Mouse (Mus musculus) embryonic facial prominence, embryonic 12.5 days (tissue): Measurements from ENCODE around the gene Cela1. TPM values are rescaled to one million over a fixed set of nuclear protein-coding genes. Genes with fewer than 3 reads are reported as not detected.

ENCODE experiments used
- ATAC-seq: fragments of 200-750 bp; cut with Nextera tagmentation; 2 replicates; pipeline ENCODE4 v1.8.0; 2017; ENCODE audit not compliant: insufficient number of reproducible peaks, insufficient read depth, low FRiP score, low TSS enrichment
- H3K27ac ChIP-seq: fragments of 300-500 bp; sonication (generic); 2 replicates; pipeline ENCODE4 v1.5.1; 2016; ENCODE audit warnings: mild to moderate bottlenecking
- H3K27me3 ChIP-seq: fragments of 300-500 bp; sonication (generic); 2 replicates; pipeline ENCODE4 v1.6.1; 2016; ENCODE audit warnings: mild to moderate bottlenecking, moderate library complexity
- H3K36me3 ChIP-seq: fragments of 300-500 bp; sonication (generic); 2 replicates; pipeline ENCODE4 v1.6.1; 2016; ENCODE audit warnings: mild to moderate bottlenecking
- H3K4me1 ChIP-seq: fragments of 300-500 bp; sonication (generic); 2 replicates; pipeline ENCODE4 v1.6.1; 2016
- H3K4me2 ChIP-seq: fragments of 300-500 bp; sonication (generic); replicated peaks from 2 replicates; pipeline ENCODE4 v1.6.1; 2016; ENCODE audit warnings: mild to moderate bottlenecking, moderate library complexity
- H3K4me3 ChIP-seq: fragments of 300-500 bp; sonication (generic); 2 replicates; pipeline ENCODE4 v1.5.1; 2016; ENCODE audit warnings: mild to moderate bottlenecking
- H3K9ac ChIP-seq: fragments of 300-500 bp; sonication (generic); 2 replicates; pipeline ENCODE4 v1.6.1; 2016; ENCODE audit warnings: mild to moderate bottlenecking, moderate library complexity
- H3K9me3 ChIP-seq: fragments of 300-500 bp; sonication (generic); 2 replicates; pipeline ENCODE4 v1.6.1; 2016; ENCODE audit warnings: mild to moderate bottlenecking, moderate library complexity
- WGBS: fragments of 180-500 bp; shearing (Covaris S2); methylation state at CpG from one replicate; pipeline ENCODE4 v1.1.7; 2016; 5-methylcytosine and 5-hydroxymethylcytosine counted together
- polyA plus RNA-seq: library from polyadenylated mRNA; unstranded; fragments of >200 nt; fragmentation: Nextera tagmentation; extraction: Ambion mirVana; gene quantifications from 2 replicates; pipeline ENCODE4 v1.2.1, GENCODE M21; 2016

Gene Cela1
- polyA plus RNA-seq, 1 experiment from 2014 or later = 2.4 TPM

- ATAC-seq = no peak
- Histone ChIP-seq H3K4me3 (no peak overlapping the region), H3K4me2 (no peak overlapping the region), H3K4me1 (no peaks in the 10 kb centered on the region), H3K9ac (no peak overlapping the region), H3K27ac (no peak overlapping the region), H3K27me3 (0 out of 2 replicates have a peak, but pooled peaks cover 5% of the 10 kb centered on the region), H3K36me3 (no peaks in the 10 kb centered on the region), H3K9me3 (no peaks in the 10 kb centered on the region)
- 65% methylated on average over 1 of the region's 1 CpGs for WGBS
Measured at GRCm38 (mm10) chr15:100654271-100654670, 33.5 kb downstream of the Cela1 start.

- Histone ChIP-seq H3K9ac (no peak overlapping the region), H3K4me1 (no peaks in the 10 kb centered on the region), H3K27me3 (0 out of 2 replicates have a peak, but pooled peaks cover 5% of the 10 kb centered on the region), H3K9me3 (no peaks in the 10 kb centered on the region), H3K36me3 (no peaks in the 10 kb centered on the region), H3K4me3 (no peak overlapping the region), H3K4me2 (no peak overlapping the region), H3K27ac (no peak overlapping the region)
- ATAC-seq = no peak
- WGBS = 76% methylated on average over 9 of the region's 9 CpGs
Measured at GRCm38 (mm10) chr15:100651610-100652009, 36.1 kb downstream of the Cela1 start.

GRCm38 (mm10) chr15:100650111-100650510 is 37.6 kb downstream of the Cela1 start:
- H3K27me3 ChIP-seq = 0 out of 2 replicates have a peak, but pooled peaks cover 5% of the 10 kb centered on the region
- no peak overlapping the region for H3K4me3 ChIP-seq
- no peaks in the 10 kb centered on the region for H3K36me3 ChIP-seq
- no peaks in the 10 kb centered on the region for H3K9me3 ChIP-seq
- H3K4me1 ChIP-seq = no peaks in the 10 kb centered on the region
- H3K9ac ChIP-seq = no peak overlapping the region
- ATAC-seq = no peak
- H3K27ac ChIP-seq = no peak overlapping the region
- 83% methylated on average over 10 of the region's 10 CpGs for WGBS
- no peak overlapping the region for H3K4me2 ChIP-seq

- Histone ChIP-seq H3K4me1 (no peaks in the 10 kb centered on the region), H3K9ac (no peak overlapping the region), H3K4me2 (no peak overlapping the region), H3K9me3 (no peaks in the 10 kb centered on the region), H3K27me3 (no peaks in the 10 kb centered on the region), H3K36me3 (no peaks in the 10 kb centered on the region), H3K4me3 (no peak overlapping the region), H3K27ac (no peak overlapping the region)
- no peak for ATAC-seq
- WGBS = 76% methylated on average over 6 of the region's 6 CpGs
Measured at GRCm38 (mm10) chr15:100646161-100646560, 41.6 kb downstream of the Cela1 start.

- ATAC-seq = no peak
- Histone ChIP-seq H3K4me2 (no peak overlapping the region), H3K36me3 (no peaks in the 10 kb centered on the region), H3K27me3 (peaks cover 15% of the 10 kb centered on the region), H3K9ac (no peak overlapping the region), H3K4me1 (0 out of 2 replicates have a peak, but pooled peaks cover under 1% of the 10 kb centered on the region), H3K27ac (no peak overlapping the region), H3K9me3 (no peaks in the 10 kb centered on the region), H3K4me3 (no peak overlapping the region)
- WGBS = 88% methylated on average over 7 of the region's 7 CpGs
Measured at GRCm38 (mm10) chr15:100642451-100642850, 45.3 kb downstream of the Cela1 start.

- WGBS = 64% methylated on average over 11 of the region's 16 CpGs
- H3K27me3 ChIP-seq = peaks cover 26% of the 10 kb centered on the region
- no peaks in the 10 kb centered on the region for H3K9me3 ChIP-seq
- no peak overlapping the region for H3K4me3 ChIP-seq
- H3K36me3 ChIP-seq = no peaks in the 10 kb centered on the region
- no peak for ATAC-seq
- no peak overlapping the region for H3K27ac ChIP-seq
- H3K4me1 ChIP-seq = peaks cover 11% of the 10 kb centered on the region; the same call in 1 of the 2 replicates
- H3K9ac ChIP-seq = no peak overlapping the region
- H3K4me2 ChIP-seq = no peak overlapping the region
Measured at GRCm38 (mm10) chr15:100641226-100641810, 46.4 kb downstream of the Cela1 start.

GRCm38 (mm10) chr15:100639972-100640750 is 47.6 kb downstream of the Cela1 start:
- H3K4me1 ChIP-seq = peaks cover 15% of the 10 kb centered on the region; the same call in 1 of the 2 replicates
- peaks cover 38% of the 10 kb centered on the region for H3K27me3 ChIP-seq

GRCm38 (mm10) chr15:100637661-100638060 is 50.1 kb downstream of the Cela1 start:
- Histone ChIP-seq H3K9me3 (no peaks in the 10 kb centered on the region), H3K4me1 (peaks cover 15% of the 10 kb centered on the region; the same call in 1 of the 2 replicates), H3K4me3 (no peak overlapping the region), H3K36me3 (no peaks in the 10 kb centered on the region), H3K9ac (no peak overlapping the region), H3K27ac (no peak overlapping the region), H3K27me3 (peaks cover 55% of the 10 kb centered on the region), H3K4me2 (no peak overlapping the region)
- ATAC-seq = no peak
- 16% methylated on average over 6 of the region's 6 CpGs for WGBS

More at GRCm38 (mm10) chr15:100639972-100640750, 47.6 kb downstream of the Cela1 start:
- no peaks in the 10 kb centered on the region for H3K9me3 ChIP-seq
- no peak; the same call in 1 of the 2 replicates for ATAC-seq
- H3K36me3 ChIP-seq = no peaks in the 10 kb centered on the region
- WGBS = 67% methylated on average over 16 of the region's 16 CpGs
- no peak overlapping the region for H3K4me3 ChIP-seq
- H3K4me2 ChIP-seq = no peak overlapping the region
- H3K9ac ChIP-seq = no peak overlapping the region
- no peak overlapping the region for H3K27ac ChIP-seq

GRCm38 (mm10) chr15:100636700-100637501 is 50.8 kb downstream of the Cela1 start, which contains the start of gene Smagp:
Gene Smagp (minus strand): TSS chr15:100636940.
- Histone ChIP-seq H3K4me2 (peak within 1 kb of the TSS; percentile 81), H3K9me3 (no peaks in the 10 kb centered on the region), H3K36me3 (no peaks in the 10 kb centered on the region), H3K4me3 (peak within 1 kb of the TSS; percentile 46), H3K4me1 (peaks cover 15% of the 10 kb centered on the region; the same call in 1 of the 2 replicates), H3K27me3 (peaks cover 55% of the 10 kb centered on the region), H3K9ac (peak within 1 kb of the TSS; percentile 30; the same call in 1 of the 2 replicates), H3K27ac (no peak within 1 kb of the TSS)
- under 1% methylated on average over 76 of the region's 77 CpGs for WGBS
- ATAC-seq = no peak

- no peaks in the 10 kb centered on the region for H3K36me3 ChIP-seq
- H3K9ac ChIP-seq = peak overlapping the region; percentile 30; the same call in 1 of the 2 replicates
- H3K4me3 ChIP-seq = peak overlapping the region; percentile 46
- H3K4me2 ChIP-seq = peak overlapping the region; percentile 81
- H3K4me1 ChIP-seq = peaks cover 15% of the 10 kb centered on the region; the same call in 1 of the 2 replicates
- H3K9me3 ChIP-seq = no peaks in the 10 kb centered on the region
- H3K27ac ChIP-seq = no peak overlapping the region
- 3% methylated on average over 38 of the region's 38 CpGs for WGBS
- H3K27me3 ChIP-seq = peaks cover 55% of the 10 kb centered on the region
- ATAC-seq = no peak
Measured at GRCm38 (mm10) chr15:100635851-100636645, 51.7 kb downstream of the Cela1 start.

GRCm38 (mm10) chr15:100635239-100635638 is 52.5 kb downstream of the Cela1 start:
- H3K4me1 ChIP-seq = peaks cover 15% of the 10 kb centered on the region; the same call in 1 of the 2 replicates
- H3K4me3 ChIP-seq = no peak overlapping the region
- H3K4me2 ChIP-seq = no peak overlapping the region
- no peaks in the 10 kb centered on the region for H3K36me3 ChIP-seq
- H3K9ac ChIP-seq = no peak overlapping the region
- peaks cover 55% of the 10 kb centered on the region for H3K27me3 ChIP-seq
- no peak overlapping the region for H3K27ac ChIP-seq
- WGBS = 7% methylated on average over 9 of the region's 9 CpGs
- H3K9me3 ChIP-seq = no peaks in the 10 kb centered on the region
- no peak for ATAC-seq
